Mouse (Mus musculus): ENCODE measurements around the gene Jmjd1c. TPM values are rescaled to one million over a fixed set of nuclear protein-coding genes. Genes with fewer than 3 reads are reported as not detected.
A peak's percentile ranks its signal among the peaks of the same experiment; 100 is the strongest.

Jmjd1c gene
- total RNA-seq, 2 experiments from 2014 or later: 19.8 to 33.5 TPM

DNA sequence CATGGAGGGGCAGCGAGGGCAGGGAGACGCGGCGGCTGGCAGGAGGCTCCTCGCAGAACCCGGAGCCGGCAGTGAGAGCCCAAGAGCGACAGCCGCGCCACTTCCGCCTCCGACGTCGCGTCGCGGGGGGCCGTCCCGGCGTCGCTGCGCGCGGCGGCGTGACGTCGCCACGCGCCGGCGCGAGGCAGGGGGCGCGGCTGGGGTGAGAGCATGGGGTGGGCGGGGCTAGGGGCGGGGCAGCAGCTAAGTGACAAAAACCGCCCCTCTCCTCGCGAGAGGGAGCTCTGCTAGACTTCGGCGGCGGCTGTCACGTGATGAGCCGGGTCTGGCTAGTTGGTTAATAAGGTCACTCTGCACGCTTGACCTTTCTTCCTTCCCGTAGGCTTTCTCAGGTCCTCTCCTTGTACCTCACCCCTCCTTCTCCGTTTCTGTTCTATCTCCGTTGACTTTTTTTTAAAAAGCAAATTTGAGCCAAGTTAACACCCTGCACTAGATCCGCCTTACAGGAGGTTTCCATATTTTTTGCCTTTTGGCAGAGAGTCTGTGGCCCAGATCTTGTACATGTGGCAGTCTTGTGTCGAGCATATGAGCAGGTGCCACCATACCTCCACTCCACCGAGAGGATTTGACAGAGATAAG, 189.4 kb downstream of the Jmjd1c start, which contains the start of gene Nrbf2:
TSS of gene Nrbf2 (minus strand) at position 130 of the 639 bp plus-strand sequence.
- peak; percentile 91 for ATAC-seq (replicated peaks; ENCODE audit: low FRiP score, poor library complexity, severe bottlenecking)

DNA sequence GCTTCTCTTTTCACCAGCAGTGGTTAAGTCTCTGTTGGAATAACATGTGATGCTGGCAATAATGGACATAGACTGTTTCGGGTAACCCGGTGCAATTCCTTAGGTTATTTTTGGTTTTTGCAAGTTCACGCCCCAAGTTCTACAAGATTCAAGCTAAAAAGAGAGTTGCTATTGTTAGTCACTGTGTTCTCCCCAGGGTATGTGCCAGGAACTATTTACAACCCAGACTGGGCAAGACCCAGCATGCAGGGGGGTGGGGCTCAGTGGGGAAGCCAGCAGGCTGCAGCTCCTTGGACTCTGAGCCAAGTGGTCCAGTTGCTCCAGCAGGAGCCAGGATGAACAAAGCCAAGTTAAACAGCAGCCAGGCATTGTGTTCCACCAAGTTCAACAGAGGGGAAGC, 192.0 kb downstream of the Jmjd1c start:
- no peak for ATAC-seq (replicated peaks; ENCODE audit: low FRiP score, poor library complexity, severe bottlenecking)

DNA sequence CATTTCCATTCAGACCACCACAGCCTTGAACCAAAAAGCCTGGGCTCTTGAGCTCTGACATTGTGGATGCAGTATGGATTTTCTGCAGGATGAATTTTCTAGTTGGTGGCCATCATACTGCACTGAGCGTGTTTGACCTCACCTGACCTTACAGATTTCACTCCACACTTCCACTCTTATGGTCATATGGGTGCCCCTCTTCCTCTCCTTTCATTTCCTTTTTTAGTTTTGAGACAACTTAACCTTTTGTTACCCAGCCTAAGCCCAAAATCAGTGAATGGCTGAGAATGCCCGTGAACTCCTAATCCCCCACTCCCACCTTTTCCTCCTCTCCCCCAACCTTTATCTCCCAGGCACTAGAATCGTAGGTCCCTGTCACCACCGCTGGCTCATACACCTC, 194.7 kb downstream of the Jmjd1c start:
- no peak for ATAC-seq (replicated peaks; ENCODE audit: low FRiP score, poor library complexity, severe bottlenecking)

DNA sequence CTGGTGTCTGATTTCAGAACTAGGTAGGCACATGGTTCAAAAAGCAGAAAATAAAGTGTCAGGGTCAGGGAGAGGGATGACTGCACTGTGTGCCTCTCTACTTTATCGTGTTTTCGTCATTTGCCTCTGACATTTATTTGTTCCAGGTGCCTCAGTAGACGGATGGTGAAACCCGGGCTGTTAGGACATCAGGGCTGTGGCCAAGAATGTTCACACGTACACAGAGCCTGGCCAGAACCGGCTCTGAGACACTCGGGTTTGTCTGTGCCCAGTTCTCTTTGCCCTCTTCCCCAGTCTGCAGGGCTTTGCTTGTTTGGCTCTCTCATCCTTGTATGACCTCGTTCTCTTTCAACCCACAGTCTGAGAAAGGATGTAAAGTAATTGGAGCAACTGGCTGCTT, 195.2 kb downstream of the Jmjd1c start:
- ATAC-seq (replicated peaks; ENCODE audit: low FRiP score, poor library complexity, severe bottlenecking): no peak

DNA sequence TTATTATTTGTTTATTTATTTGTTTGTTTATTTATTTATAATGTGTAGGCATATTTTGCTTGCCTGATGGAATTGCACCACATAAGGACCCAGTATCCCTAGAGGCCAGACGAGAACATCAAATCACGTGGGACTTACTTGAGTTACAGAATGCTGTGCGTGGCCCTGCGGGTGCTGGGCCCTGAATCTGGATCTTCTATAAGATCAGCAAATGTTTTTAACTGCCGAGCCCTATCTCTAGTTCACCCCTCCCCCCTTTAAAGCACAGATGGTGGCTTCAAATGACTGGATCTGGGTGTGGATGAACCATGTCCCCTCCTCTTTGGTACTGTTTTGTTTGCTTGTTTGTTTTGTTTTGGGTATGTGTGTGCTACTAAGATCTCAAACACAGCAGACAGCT, 199.4 kb downstream of the Jmjd1c start:
- no peak for ATAC-seq (replicated peaks; ENCODE audit: low FRiP score, poor library complexity, severe bottlenecking)

DNA sequence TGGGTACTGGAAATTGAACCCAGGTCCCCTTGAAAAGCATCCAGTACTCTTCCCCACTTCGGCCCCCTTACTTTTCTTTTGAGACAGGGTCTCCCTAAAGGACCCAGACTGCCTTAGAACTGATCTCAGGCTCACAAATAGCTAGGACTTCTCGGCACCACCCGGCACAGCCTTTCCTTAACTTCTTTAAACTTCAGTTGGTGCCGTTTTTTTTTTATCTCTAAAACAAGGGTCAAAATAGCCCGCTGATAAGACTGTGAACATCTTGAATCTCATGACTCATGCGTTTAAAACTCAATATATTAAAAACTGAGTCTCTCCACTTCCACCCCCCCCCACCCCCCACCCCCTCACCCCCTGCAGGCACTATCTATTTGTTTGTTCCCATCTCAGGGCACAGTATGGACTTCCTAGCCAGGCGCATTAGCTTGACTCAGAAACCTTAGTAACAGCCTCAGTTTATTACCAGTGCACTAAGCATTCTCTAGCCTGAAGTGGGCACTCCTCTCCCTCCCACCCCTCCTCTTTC, 200.1 kb downstream of the Jmjd1c start:
- ATAC-seq (replicated peaks; ENCODE audit: low FRiP score, poor library complexity, severe bottlenecking): no peak

DNA sequence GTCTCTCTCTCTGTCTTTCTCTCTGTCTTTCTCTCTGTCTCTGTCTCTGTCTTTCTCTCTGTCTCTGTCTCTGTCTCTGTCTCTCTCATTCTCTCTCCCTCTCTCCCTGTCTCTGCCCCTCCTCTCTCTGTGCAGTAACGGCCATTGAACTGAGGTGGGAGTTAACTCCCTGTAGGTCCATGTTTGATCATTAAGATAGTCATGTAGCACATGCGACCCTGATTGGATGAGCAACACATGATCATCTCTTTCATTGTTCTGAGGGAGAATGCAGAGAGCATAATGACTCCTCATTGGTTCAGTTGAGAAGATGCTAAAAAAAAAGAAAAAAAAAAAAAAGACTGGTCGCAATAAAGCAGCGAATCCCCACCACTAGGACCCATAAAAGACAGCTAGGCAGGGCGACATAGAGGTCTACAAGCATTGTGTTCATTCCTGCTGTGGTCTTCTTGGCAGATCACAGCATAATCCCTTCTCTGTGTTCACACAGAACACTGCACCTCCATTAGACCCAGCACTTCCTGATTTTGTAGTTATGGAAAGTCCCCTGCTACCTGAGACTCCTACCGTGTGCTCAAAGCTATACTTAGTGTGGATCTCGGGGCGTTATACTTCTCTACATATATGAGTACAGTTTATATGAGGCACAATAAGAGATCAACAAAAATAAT, 200.7 kb downstream of the Jmjd1c start:
- peak; percentile 27; the same call in 1 of the 2 replicates for ATAC-seq (replicated peaks; ENCODE audit: low FRiP score, poor library complexity, severe bottlenecking)

DNA sequence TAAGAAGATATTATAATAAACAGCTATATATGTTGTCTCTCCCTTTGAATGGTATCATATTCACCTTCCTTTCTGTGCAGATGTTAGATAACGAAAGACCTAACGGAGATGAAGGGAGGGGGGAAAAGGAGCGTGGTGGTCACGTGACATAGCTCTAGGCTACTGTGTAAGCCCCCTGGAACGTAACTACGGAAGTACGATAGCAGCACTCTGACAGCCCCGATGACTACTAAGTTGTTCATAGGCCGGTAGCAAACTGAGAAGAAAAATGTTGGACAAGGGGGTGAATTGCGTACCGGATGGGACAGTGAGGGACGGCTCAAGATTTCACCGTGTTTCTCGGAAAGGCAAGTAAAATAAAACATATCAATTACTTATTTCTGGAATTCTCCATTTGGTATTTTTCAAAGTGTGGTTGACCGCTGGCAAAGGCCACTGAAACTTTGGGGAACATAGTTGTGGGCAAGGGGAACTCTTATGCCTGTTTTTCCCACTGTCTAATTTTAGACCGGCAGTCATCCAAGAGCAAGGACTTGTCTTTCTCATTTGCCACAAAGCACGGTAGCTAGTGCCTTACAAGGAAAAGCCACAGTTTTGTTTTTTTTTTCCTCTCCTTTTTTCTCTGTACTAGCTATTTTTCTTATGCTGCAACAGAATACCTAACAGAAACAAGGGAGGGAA, 201.4 kb downstream of the Jmjd1c start:
- peak; percentile 28 for ATAC-seq (replicated peaks; ENCODE audit: low FRiP score, poor library complexity, severe bottlenecking)

DNA sequence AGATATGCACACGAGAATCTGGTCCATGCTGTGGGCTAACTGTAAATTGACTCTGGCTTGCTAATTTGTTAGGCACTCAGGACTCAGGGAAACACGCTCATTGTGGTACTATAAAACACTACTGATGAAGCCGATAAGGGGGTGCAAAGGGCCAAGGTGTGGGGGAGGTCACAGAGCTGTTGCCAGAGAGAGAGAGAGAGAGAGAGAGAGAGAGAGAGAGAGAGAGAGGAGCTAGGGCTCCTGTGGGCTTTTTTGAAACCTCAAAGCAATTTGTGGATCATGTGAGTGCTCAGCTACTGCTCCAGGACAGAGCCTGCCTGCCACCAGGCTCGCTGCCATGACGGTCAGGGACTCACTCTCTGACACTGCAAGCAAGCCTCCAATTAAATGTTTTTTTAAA, 202.9 kb downstream of the Jmjd1c start:
- no peak for ATAC-seq (replicated peaks; ENCODE audit: low FRiP score, poor library complexity, severe bottlenecking)

DNA sequence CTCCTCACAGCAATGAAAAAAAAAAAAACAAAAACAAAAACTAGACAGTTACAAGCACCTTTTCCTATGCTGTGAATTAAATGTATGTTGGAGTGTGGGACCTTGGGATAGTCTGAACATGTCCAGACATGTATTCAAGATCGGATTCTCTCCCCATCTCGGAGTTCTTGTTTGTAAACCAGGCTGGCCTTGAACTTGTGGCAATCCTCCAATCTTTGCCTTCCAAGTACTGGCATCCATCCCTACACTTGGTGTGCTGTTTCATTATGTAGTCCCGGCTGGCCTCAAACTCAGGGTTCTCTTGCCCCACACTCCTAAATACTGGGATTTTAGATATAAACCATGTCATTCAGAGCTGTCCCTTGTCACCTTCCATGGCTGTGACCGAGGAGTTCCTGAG, 203.4 kb downstream of the Jmjd1c start:
- ATAC-seq (replicated peaks; ENCODE audit: low FRiP score, poor library complexity, severe bottlenecking): no peak

DNA sequence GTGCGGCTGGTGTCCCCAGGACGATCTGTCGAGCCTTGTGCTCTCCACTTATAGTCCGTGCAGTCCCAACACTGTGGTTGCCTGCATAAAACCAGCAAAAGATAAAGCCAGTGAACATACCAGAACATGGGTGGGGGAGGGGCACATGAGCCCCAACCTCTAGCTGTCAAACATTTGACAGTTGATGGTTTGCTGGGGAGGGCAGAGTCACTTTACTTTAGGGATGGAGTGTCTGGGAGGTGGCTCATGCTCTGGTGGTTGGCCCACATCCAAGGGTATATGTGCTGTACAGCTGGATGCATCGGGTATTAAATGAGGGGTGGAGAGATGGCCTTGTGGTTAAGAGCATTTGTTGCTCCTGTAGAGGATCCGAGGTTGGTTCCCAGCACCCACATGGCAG, 205.1 kb downstream of the Jmjd1c start:
- ATAC-seq (replicated peaks; ENCODE audit: low FRiP score, poor library complexity, severe bottlenecking): no peak

DNA sequence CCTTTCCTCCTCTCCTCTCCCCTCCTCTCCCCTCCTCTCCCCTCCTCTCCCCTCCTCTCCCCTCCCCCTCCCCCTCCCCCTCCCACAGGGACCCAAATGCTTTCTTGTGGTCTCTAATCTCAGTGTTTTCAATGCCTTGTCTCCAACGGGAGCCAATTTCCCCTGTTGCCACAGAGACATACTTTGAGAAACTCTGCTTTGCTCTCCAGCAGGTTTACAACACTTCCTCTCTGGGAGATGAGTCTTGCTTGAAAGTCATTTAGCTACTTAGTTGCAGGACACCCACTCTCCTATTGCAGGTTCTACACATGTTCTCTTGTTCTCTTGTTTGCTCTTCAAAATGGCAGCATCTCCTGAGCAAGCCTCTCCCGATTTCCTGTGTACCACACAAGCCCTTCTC, 206.4 kb downstream of the Jmjd1c start:
- no peak for ATAC-seq (replicated peaks; ENCODE audit: low FRiP score, poor library complexity, severe bottlenecking)

Other genes with a start within 250 kb of the Jmjd1c start
- gene Reep3, start 820 bp downstream of the Jmjd1c start, total RNA-seq (2015; ENCODE audit: low replicate concordance): 9.7 and 23.9 TPM in 2 replicates
- 5.0 and 7.9 TPM in 2 replicates for gene Reep3, start 820 bp downstream of the Jmjd1c start, total RNA-seq (2017; ENCODE audit: low replicate concordance)
- gene Nrbf2, start 189.2 kb downstream of the Jmjd1c start, total RNA-seq (2015; ENCODE audit: low replicate concordance): 10.1 and 27.2 TPM in 2 replicates
- gene Nrbf2, start 189.2 kb downstream of the Jmjd1c start, total RNA-seq (2017; ENCODE audit: low replicate concordance): 2.8 and 18.2 TPM in 2 replicates